Mouse (Mus musculus) thymus, adult 2 months (tissue): Measurements from ENCODE around the gene Erv3. TPM values are rescaled to one million over a fixed set of nuclear protein-coding genes. Genes with fewer than 3 reads are reported as not detected.

ENCODE experiments used
- DNase-seq: peaks from one replicate; pipeline ENCODE4 v3.0.0; 2021
- H3K27ac ChIP-seq: fragments of 200-500 bp; 2 replicates; pipeline ENCODE4 v1.5.1; 2012; ENCODE audit warnings: low read length, control low read depth; ENCODE audit not compliant: control insufficient read depth, insufficient read depth
- H3K27me3 ChIP-seq: fragments of 200-500 bp; 2 replicates; pipeline ENCODE4 v1.6.1; 2012; ENCODE audit warnings: mild to moderate bottlenecking, low read length, moderate library complexity, mixed read lengths; ENCODE audit not compliant: control insufficient read depth, insufficient read depth
- H3K36me3 ChIP-seq: fragments of 200-500 bp; 2 replicates; pipeline ENCODE4 v1.6.1; 2012; ENCODE audit warnings: mild to moderate bottlenecking, low read length, moderate library complexity; ENCODE audit not compliant: control insufficient read depth, insufficient read depth
- H3K4me1 ChIP-seq: fragments of 200-500 bp; replicated peaks from 2 replicates; pipeline ENCODE4 v1.6.1; 2012; ENCODE audit warnings: low read length; ENCODE audit not compliant: control insufficient read depth, insufficient read depth
- H3K4me3 ChIP-seq: fragments of 200-500 bp; 2 replicates; pipeline ENCODE4 v1.5.1; 2012; ENCODE audit warnings: mild to moderate bottlenecking, low read length, control low read depth, moderate library complexity; ENCODE audit not compliant: control insufficient read depth, insufficient read depth
- CTCF ChIP-seq: fragments of 200-500 bp; IDR thresholded peaks from 2 replicates; pipeline ENCODE4 v1.5.1; 2012; ENCODE audit warnings: mild to moderate bottlenecking, control low read depth, low read length, moderate library complexity, borderline replicate concordance; ENCODE audit not compliant: control insufficient read depth, poor library complexity, insufficient read depth; ENCODE audit errors: extremely low read depth
- POLR2A ChIP-seq: fragments of 200-500 bp; IDR thresholded peaks from 2 replicates; pipeline ENCODE4 v1.6.1; 2012; ENCODE audit warnings: mild to moderate bottlenecking, low read length, control low read depth, moderate library complexity; ENCODE audit not compliant: control insufficient read depth, poor library complexity, insufficient read depth; ENCODE audit errors: extremely low read depth
- WGBS: fragments of 180-500 bp; shearing (Covaris S2); methylation state at CpG from one replicate; pipeline ENCODE4 v1.1.7; 2018; 5-methylcytosine and 5-hydroxymethylcytosine counted together
- polyA plus RNA-seq: library from polyadenylated mRNA; depleted of rRNA; stranded (reverse); fragments of >200 nt; gene quantifications from 2 replicates; pipeline ENCODE4 v1.2.3, GENCODE M21; 2012; rRNA removed

Erv3 gene
- polyA plus RNA-seq: 0.23 and 0.28 TPM in 2 replicates

DNA sequence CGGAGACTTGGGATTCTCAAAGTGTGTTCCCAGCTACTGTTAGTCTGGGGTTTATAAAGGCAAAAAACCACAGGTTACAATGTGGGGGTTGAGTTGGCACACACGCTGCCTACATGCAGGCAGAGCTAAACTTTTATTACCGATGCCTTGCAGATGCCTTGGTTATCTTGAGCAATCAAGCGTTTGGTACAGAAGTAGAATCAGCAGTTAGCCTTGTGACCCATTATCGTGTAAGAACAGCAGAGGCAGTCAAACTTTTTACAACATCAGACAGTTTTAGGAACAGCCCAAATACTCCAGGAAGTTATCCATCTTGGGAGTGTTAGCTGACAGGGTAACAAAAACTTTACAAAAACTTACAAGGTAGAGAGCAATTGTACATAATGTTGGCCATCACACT is at the start of gene Erv3:
Erv3 (minus strand) TSS at position 27 of the 400 bp plus-strand sequence.
- Histone ChIP-seq H3K4me3 (no peak within 1 kb of the TSS), H3K27ac (no peak within 1 kb of the TSS), H3K4me1 (0 out of 2 replicates have a peak, but pooled peaks cover 2% of the 10 kb centered on the region), H3K36me3 (no peaks in the 10 kb centered on the region), H3K27me3 (no peaks in the 10 kb centered on the region)
- TF ChIP-seq POLR2A (no peak), CTCF (no peak)
- no peak for DNase-seq
- 87% methylated on average over 5 of the region's 5 CpGs for WGBS

DNA sequence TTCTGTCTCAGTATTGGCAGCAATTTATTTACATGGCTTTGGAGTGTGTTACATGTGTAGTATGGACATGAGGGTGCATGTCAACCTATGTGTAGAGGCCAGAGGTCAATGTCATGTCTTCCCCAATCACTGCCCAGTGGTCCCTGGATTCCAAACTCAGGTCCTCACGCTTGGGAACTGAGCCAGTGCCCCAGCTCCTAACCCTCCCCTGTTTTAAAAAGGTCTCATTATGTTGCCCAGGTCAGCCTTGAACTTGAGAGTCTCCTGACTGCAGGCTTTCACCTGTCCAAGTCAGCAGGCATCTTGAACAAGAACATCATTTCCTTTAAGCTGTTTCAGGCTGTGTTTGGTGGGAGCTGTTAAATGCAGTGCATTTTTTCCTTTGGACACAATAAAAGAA is 49.4 kb upstream of the Erv3 start:
- no peak for DNase-seq
- 94% methylated on average over 1 of the region's 1 CpGs for WGBS
- TF ChIP-seq POLR2A: no peak
- H3K36me3 ChIP-seq: no peaks in the 10 kb centered on the region
- H3K4me3 ChIP-seq: no peak overlapping the region
- peaks cover 5% of the 10 kb centered on the region; the same call in 1 of the 2 replicates for H3K4me1 ChIP-seq
- H3K27ac ChIP-seq: no peak overlapping the region
- H3K27me3 ChIP-seq: no peaks in the 10 kb centered on the region

DNA sequence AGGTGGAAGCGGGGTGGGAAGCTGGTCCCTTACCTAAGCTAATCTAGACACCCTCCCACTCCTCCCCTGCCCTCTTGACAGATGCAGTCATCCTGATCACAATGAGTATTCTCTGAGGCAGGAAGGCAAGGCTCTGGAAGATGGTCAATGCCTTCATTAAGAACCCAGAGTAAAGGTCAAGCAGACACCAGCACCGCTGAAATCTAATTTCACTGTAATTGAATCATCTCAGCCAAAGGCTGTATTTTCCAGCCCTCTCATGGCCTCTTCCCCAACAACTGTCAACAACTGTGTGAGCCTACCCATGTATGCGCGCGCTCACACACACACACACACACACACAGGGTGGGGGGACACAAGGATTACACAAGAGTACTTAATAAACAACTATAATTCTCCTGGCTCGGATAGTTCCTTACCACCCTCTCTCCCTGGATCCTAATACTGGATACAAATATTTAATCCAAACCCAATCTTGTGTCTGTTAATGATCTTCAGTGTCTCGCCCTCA is 48.9 kb upstream of the Erv3 start:
- Histone ChIP-seq H3K4me3 (no peak overlapping the region), H3K4me1 (peaks cover 5% of the 10 kb centered on the region; the same call in 1 of the 2 replicates), H3K36me3 (no peaks in the 10 kb centered on the region), H3K27me3 (no peaks in the 10 kb centered on the region), H3K27ac (no peak overlapping the region)
- no peak for DNase-seq
- TF ChIP-seq CTCF: no peak
- TF ChIP-seq POLR2A: no peak
- WGBS: 95% methylated on average over 7 of the region's 7 CpGs

DNA sequence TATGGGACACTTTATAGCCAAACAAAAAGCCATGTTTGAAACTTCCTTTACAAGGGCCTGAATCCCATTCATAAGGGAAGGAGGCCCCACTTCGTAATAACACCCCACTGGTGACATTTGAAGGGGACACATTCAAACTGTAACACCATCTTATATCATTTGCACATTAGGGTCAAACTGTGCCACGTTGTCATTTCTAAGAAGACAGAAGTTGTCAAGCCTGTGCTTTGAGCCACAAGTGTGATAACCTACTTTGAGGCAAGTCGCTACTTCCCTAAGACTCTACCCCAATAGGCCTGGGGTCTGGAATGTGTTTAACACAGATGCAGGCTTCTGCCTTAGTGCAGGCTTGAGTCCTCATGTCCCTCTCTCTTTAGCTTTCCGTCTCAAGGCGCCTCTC is 47.8 kb upstream of the Erv3 start:
- TF ChIP-seq CTCF (no peak), POLR2A (no peak)
- Histone ChIP-seq H3K4me3 (no peak overlapping the region), H3K4me1 (peaks cover 12% of the 10 kb centered on the region), H3K36me3 (no peaks in the 10 kb centered on the region), H3K27ac (no peak overlapping the region), H3K27me3 (no peaks in the 10 kb centered on the region)
- WGBS: 89% methylated on average over 5 of the region's 5 CpGs
- DNase-seq: no peak

DNA sequence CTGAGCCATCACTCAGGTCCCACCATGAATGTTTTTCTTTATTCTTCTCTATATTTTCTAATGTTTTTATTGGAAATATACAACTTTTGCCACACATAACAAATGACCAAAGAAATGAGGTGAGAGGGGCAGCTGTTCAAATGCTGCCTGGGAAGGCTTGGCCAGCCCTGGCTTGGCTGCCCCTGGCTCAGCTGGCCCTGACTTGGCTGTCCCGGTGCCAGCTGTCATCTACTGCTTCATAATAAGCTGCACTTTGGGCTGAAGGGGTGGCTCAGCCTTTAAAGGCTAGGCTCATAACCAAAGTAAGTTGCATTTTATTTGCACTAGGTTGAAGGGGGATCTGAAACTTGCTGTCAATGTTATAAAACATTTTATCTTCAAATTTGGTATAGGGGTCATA is 47.3 kb upstream of the Erv3 start:
- peaks cover 12% of the 10 kb centered on the region for H3K4me1 ChIP-seq
- H3K27ac ChIP-seq: no peak overlapping the region
- H3K4me3 ChIP-seq: no peak overlapping the region
- H3K27me3 ChIP-seq: no peaks in the 10 kb centered on the region
- TF ChIP-seq CTCF (no peak), POLR2A (no peak)
- H3K36me3 ChIP-seq: no peaks in the 10 kb centered on the region
- 96% methylated on average over 1 of the region's 1 CpGs for WGBS
- no peak for DNase-seq

DNA sequence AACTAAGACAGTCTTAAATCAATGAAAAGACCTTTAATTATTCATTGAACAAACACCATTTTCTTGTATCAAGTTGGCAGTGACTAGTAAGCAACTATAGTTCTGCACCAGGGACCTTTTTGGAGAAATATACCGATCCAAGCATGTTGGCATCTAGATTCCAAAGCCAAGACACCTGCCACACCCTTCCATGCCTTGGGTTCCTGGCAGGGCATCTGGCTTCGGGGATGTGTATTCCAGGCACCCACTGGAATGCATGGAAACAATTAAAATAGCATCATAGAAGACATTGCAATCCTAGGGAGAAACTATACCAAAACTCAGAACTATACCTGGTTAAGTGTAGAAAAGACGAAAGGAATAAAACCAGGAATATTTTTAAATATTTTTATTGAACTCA is 46.7 kb upstream of the Erv3 start:
- no peak for TF ChIP-seq POLR2A
- no peaks in the 10 kb centered on the region for H3K36me3 ChIP-seq
- no peak for DNase-seq
- H3K4me3 ChIP-seq: no peak overlapping the region
- no peaks in the 10 kb centered on the region for H3K27me3 ChIP-seq
- 93% methylated on average over 3 of the region's 3 CpGs for WGBS
- no peak overlapping the region for H3K27ac ChIP-seq
- peaks cover 12% of the 10 kb centered on the region for H3K4me1 ChIP-seq

DNA sequence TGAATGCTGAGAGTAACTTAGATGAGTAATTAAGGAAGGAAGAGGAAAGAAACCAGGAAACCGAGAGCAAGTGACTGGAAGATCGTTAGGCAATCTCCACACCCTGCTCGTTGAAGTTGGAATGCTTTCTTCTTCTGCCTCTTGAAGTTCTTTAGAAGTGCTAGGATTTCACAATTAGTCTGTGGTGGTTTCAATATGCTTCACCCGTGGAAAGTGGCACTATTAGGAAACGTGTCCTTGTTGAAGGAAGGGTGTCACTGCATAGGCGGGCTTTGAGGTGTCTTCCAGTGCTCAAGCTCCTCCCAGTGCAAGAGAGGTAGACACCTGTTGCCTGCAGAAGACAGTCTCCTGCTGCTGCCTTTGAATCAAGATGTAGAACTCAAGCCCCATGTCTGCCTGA is 46.2 kb upstream of the Erv3 start:
- H3K4me3 ChIP-seq: no peak overlapping the region
- 75% methylated on average over 6 of the region's 6 CpGs for WGBS
- DNase-seq: no peak

More for the DNA sequence above, 46.2 kb upstream of the Erv3 start:
- Histone ChIP-seq H3K4me1 (peaks cover 12% of the 10 kb centered on the region), H3K27ac (no peak overlapping the region), H3K27me3 (no peaks in the 10 kb centered on the region), H3K36me3 (no peaks in the 10 kb centered on the region)
- TF ChIP-seq CTCF: no peak
- no peak for TF ChIP-seq POLR2A
